Mouse (Mus musculus) cerebellum, postnatal 25 days (tissue): ENCODE measurements around the gene Gm21488.
"Not testable (repeated sequence)": the region's sequence is repeated elsewhere in the genome, so short reads cannot be mapped to it uniquely, and the experiment has no call there.

Experiments
- DNase-seq, 2 experiments: peaks; one replicate each; pipeline ENCODE4 v3.0.0; 2021; ENCODE audit warnings: mixed read lengths in 2 of 2

Gm21488 gene

GRCm38 (mm10) chrY:27521820-27522219 is at the start of gene Gm21488:
Gm21488 (minus strand) TSS chrY:27521920.
- DNase-seq: not testable (repeated sequence)
